Mouse (Mus musculus) ES-E14 (cell line): Measurements from ENCODE around the gene Myadml2. TPM values are rescaled to one million over a fixed set of nuclear protein-coding genes. Genes with fewer than 3 reads are reported as not detected.

Experiments used
- DNase-seq: peaks from one replicate; pipeline ENCODE4 v3.0.0-alpha.2; 2013; ENCODE audit warnings: low read depth, low spot score
- H3K27ac ChIP-seq: 2 replicates; pipeline ENCODE4 v1.5.1; 2012; ENCODE audit warnings: low read depth, mild to moderate bottlenecking, low read length, moderate library complexity, mixed read lengths; ENCODE audit not compliant: poor library complexity, insufficient read depth, severe bottlenecking
- H3K36me3 ChIP-seq: 2 replicates; pipeline ENCODE4 v1.6.1; 2012; ENCODE audit warnings: mild to moderate bottlenecking, low read length, moderate library complexity, mixed read lengths; ENCODE audit not compliant: control insufficient read depth, poor library complexity, insufficient read depth, severe bottlenecking
- H3K4me1 ChIP-seq, 2 experiments: fragments of 150-350 bp in 1 of 2; sonication (generic) in 1 of 2; 2 replicates each; pipeline ENCODE4 v1.6.1; 2012; ENCODE audit warnings: low read length in 2 of 2, mild to moderate bottlenecking in 1 of 2, mixed read lengths in 1 of 2; ENCODE audit not compliant: control insufficient read depth in 2 of 2, insufficient read depth in 2 of 2, poor library complexity in 1 of 2
- H3K4me3 ChIP-seq, 2 experiments: fragments of 150-350 bp in 1 of 2; sonication (generic) in 1 of 2; 2 replicates each; pipeline ENCODE4 v1.5.1; 2012; ENCODE audit warnings: low read length in 2 of 2, low read depth in 1 of 2, mild to moderate bottlenecking in 1 of 2, mixed read lengths in 1 of 2; ENCODE audit not compliant: insufficient read depth in 1 of 2, poor library complexity in 1 of 2, severe bottlenecking in 1 of 2
- H3K9ac ChIP-seq: 2 replicates; pipeline ENCODE4 v1.6.1; 2012; ENCODE audit warnings: low read depth, mild to moderate bottlenecking, low read length, mixed read lengths; ENCODE audit not compliant: poor library complexity, insufficient read depth, severe bottlenecking
- H3K9me3 ChIP-seq: fragments of 150-350 bp; sonication (generic); 2 replicates; pipeline ENCODE4 v1.6.1; 2012; ENCODE audit warnings: low read depth, mild to moderate bottlenecking, low read length; ENCODE audit not compliant: control insufficient read depth, insufficient read depth
- CHD2 ChIP-seq: IDR thresholded peaks from 2 replicates; pipeline ENCODE4 v1.6.1; 2014; ENCODE audit warnings: mild to moderate bottlenecking, low read depth, low read length, inconsistent platforms
- HCFC1 ChIP-seq: IDR thresholded peaks from 2 replicates; pipeline ENCODE4 v1.6.1; 2012; ENCODE audit warnings: low read length, inconsistent platforms, borderline replicate concordance; ENCODE audit not compliant: insufficient read depth
- MAFK ChIP-seq: IDR thresholded peaks from 2 replicates; pipeline ENCODE4 v1.6.1; 2014; ENCODE audit warnings: mild to moderate bottlenecking, low read depth, low read length, inconsistent platforms; ENCODE audit not compliant: insufficient read depth
- ZC3H11A ChIP-seq: IDR thresholded peaks from 2 replicates; pipeline ENCODE4 v1.6.1; 2012; ENCODE audit warnings: low read depth, mild to moderate bottlenecking, inconsistent platforms, low read length, borderline replicate concordance
- ZNF384 ChIP-seq: IDR thresholded peaks from 2 replicates; pipeline ENCODE4 v1.6.1; 2012; ENCODE audit warnings: low read depth, low read length, inconsistent platforms
- in situ Hi-C, 2 experiments: fragments of 600-800 bp; cut with MboI; formaldehyde crosslinking; loops; one replicate each; pipeline ENCODE4 v1.15.1; 2025; ENCODE audit warnings: low sequenced_read_pairs in 2 of 2, inconsistent platforms in 1 of 2; ENCODE audit not compliant: unreplicated experiment in 2 of 2
- total RNA-seq: library from RNA; depleted of rRNA; stranded (reverse); fragments of 300-350 nt; gene quantifications from 2 replicates; pipeline ENCODE4 v1.2.3, GENCODE M21; 2012

Gene Myadml2
- total RNA-seq, 1 experiment = not detected

DNA sequence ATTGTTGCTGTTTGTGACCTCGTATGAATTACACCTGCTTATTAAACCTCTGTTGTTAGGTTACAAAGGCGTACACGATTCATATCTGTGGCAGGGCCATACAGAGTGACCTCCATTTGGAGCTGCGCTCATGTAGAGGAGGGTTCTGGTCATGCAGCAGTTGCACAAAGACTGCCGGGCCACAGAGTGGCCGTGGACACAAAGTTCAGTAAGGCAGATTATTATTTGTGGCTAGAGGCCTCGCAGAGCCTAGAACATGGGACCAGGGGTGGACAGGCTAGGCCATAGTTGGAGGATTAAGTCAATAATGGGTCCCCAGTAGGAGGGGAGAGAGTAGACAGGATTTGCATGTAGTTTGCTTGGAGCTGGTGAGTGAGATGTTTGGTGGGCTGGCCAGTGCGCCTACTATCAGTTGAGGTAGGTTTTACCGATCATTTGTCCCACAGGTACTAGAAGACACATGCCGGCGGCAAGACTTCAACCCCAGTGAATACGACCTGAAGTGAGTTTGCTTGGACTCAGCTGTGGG is 25.7 kb upstream of the Myadml2 start:
- Histone ChIP-seq H3K9me3 (no peaks in the 10 kb centered on the region), H3K4me1 (peaks cover 0 to 7% of the 10 kb centered on the region in 2 experiments; a peak in 3 of 4 replicates), H3K9ac (peak overlapping the region; percentile 84), H3K4me3 (peak overlapping the region; percentile 73 to 87), H3K36me3 (peaks cover 22% of the 10 kb centered on the region; the same call in 1 of the 2 replicates), H3K27ac (peak overlapping the region; percentile 85)
- TF ChIP-seq ZNF384 (no peak), MAFK (peak; percentile 13; the same call in 1 of the 2 replicates)
- in situ Hi-C loops = no loop called here
- DNase-seq = no peak

DNA sequence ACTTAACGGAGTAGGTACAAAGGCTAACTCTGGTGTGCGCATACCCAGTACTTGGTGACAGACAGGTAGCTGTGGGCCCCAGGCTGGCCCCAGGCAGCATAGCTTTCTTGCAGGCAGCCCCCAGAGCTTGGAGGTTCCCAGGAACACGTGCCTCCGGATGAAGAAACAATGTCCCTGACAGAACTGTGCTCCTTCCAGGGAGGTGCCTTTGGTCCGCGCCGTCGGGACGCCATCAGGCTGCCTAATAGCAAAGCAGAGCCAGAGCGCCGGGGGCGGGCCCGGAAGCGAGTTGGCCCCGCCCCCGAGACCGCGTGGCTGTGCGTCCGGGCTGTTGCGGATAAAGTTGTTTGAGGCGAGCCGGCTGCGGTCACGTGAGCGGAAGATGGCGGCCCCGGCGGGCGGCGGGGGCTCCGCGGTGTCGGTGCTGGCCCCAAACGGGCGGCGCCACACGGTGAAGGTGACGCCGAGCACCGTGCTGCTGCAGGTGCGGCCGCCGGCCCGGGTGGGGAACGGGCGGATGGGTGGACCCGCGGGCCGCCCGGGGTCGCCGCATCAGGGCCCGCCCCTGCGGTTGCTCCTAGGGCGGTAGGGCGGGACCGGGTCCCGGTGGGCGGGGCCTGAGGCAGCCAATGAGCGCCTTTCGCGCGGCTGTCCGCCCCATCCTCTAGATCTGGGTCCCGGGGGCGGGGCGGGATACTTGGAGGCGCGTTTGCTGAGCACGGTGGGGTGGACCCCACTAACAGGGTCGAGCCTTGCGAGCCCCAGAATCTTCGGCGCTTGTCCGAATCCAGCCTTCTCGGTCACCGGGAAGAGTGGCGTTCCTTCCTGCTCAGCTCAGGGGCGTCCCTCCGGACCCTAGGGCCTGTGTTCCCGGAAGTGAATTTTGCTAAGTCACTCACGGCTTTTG is 25.0 kb upstream of the Myadml2 start, which contains the start of gene Aspscr1:
TSS of gene Aspscr1 (plus strand) at position 287 of the 907 bp plus-strand sequence.
- peak; percentile 95 for DNase-seq
- Histone ChIP-seq H3K4me1 (peaks cover 0 to 6% of the 10 kb centered on the region in 2 experiments; a peak in 3 of 4 replicates), H3K36me3 (peaks cover 15% of the 10 kb centered on the region; the same call in 1 of the 2 replicates), H3K9ac (peak within 1 kb of the TSS; percentile 96), H3K4me3 (peak within 1 kb of the TSS; percentile 73 to 87), H3K27ac (peak within 1 kb of the TSS; percentile 96), H3K9me3 (no peaks in the 10 kb centered on the region)
- TF ChIP-seq MAFK (peak; percentile 75; the same call in 1 of the 2 replicates), CHD2 (no peak), ZNF384 (peak; percentile 44; the same call in 1 of the 2 replicates), HCFC1 (peak; percentile 75), ZC3H11A (no peak)
- in situ Hi-C loops = no loop called here

DNA sequence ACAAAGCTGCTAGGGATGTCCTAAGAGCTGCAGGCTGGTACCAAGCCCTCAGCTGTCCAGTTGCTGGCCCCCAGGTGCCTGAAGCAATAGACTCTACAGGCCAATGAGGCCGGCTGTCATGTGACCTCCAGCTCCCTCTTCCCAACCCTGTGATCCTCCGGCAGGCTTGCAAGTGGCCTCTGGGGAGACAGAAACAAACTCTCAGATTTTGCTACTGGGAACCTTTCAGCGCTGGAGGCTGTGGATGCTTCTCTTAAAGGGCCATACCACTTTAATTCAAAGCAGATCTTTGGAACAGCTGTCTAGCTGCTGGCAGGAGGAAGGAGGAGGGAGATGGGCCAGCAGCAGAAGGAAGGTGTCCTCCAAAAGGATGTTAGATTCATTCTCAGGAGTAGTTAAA is 18.7 kb upstream of the Myadml2 start:
- H3K9me3 ChIP-seq = no peaks in the 10 kb centered on the region
- TF ChIP-seq HCFC1 (no peak), ZNF384 (no peak), MAFK (no peak), ZC3H11A (no peak), CHD2 (no peak)
- H3K9ac ChIP-seq = peak overlapping the region; percentile 0; the same call in 1 of the 2 replicates
- H3K4me1 ChIP-seq = peaks cover 12 to 31% of the 10 kb centered on the region in 2 experiments
- H3K4me3 ChIP-seq = 0 out of 4 replicates have a peak overlapping the region, but pooled peaks of 1 of the 2 experiments have one; percentile 1
- H3K36me3 ChIP-seq = no peaks in the 10 kb centered on the region
- peak overlapping the region; percentile 61; the same call in 1 of the 2 replicates for H3K27ac ChIP-seq
- in situ Hi-C loops = no loop called here
- no peak for DNase-seq

DNA sequence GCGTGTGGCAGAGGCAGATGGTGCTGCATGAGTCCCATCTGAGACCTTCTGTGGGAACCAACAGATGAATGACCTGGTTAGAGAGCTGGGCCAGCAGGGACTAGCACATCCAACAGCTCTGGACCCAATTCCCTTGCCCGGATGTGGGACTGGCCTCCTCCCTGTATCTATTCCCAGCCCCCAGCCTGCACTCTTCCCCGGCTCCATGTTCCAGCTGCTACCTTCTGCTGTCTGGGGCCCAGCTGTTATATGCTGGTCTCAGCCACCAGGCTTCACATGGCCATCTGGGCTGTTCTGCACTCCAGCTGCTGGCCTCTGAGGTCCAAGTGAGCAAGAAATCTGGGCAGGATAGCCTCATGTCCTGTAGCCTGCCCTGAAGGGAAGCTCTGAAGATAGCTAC is 17.4 kb upstream of the Myadml2 start:
- Histone ChIP-seq H3K9me3 (no peaks in the 10 kb centered on the region), H3K4me1 (peaks cover 16 to 31% of the 10 kb centered on the region in 2 experiments), H3K4me3 (no peak overlapping the region), H3K36me3 (no peaks in the 10 kb centered on the region), H3K9ac (peak overlapping the region; percentile 49; the same call in 1 of the 2 replicates), H3K27ac (peak overlapping the region; percentile 33; the same call in 1 of the 2 replicates)
- in situ Hi-C loops = no loop called here
- TF ChIP-seq ZNF384 (no peak), CHD2 (no peak), MAFK (no peak), ZC3H11A (no peak), HCFC1 (no peak)
- no peak for DNase-seq
